Mouse (Mus musculus): ENCODE measurements around the gene Zeb2. TPM values are rescaled to one million over a fixed set of nuclear protein-coding genes. Genes with fewer than 3 reads are reported as not detected.

Zeb2 gene
- polyA plus RNA-seq, 2 experiments = 27.2 to 43.9 TPM

DNA sequence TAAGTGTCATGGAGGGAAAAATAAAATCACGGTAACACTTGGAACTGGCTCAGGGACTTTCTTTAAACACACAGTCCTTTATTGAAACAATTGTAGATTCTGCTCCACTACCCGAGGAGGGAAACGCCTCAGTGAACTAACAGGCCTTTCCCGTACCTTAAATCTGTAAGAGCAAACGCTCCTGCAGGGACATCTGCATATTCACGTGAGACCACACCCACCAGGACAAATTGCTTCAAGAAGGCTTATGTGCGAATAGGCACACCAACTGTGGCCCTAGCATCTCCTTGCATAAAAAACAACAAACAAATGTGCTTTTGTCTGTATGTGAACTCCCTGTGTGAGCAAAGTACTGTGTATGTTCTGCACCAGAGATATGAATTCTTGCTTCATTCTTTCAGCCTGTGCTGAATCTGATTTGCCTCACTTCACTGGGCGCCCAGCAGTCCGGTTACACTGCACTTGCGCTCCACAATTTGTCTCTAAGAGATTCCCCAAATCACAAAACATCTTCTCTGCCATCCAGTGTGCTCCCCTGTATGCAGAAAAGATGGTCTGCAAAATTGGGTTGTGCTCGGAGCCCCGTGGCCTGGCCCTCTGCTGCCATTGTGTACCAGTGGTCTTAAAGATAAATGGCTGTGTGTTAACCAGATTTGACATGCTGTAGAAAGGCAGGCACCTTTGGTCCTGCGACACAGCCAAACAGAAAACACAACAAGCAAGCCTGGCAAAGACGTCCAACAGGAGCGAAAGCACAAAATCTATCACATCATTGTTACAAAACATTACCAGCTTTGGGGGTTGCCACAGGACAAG is 28.6 kb downstream of the Zeb2 start:
- no peaks in the 10 kb centered on the region for H3K4me1 ChIP-seq (ENCODE audit: control insufficient read depth, insufficient read depth, low read length)
- H3K9me3 ChIP-seq (ENCODE audit: control insufficient read depth, low read length) = no peaks in the 10 kb centered on the region
- H3K9ac ChIP-seq (ENCODE audit: low read depth, low read length, severe bottlenecking) = no peak overlapping the region
- H3K27ac ChIP-seq (replicated peaks; ENCODE audit: low read depth, low read length) = no peak overlapping the region
- WGBS = 48% methylated on average over 15 of the region's 15 CpGs
- H3K4me2 ChIP-seq (replicated peaks; ENCODE audit: low read depth, low read length, severe bottlenecking) = no peak overlapping the region
- H3K27me3 ChIP-seq (ENCODE audit: control insufficient read depth, insufficient read depth, low read length) = no peaks in the 10 kb centered on the region
- no peaks in the 10 kb centered on the region for H3K36me3 ChIP-seq (ENCODE audit: control insufficient read depth, insufficient read depth, low read length)
- no peak for DNase-seq (ENCODE audit: low spot score)
- no peak overlapping the region for H3K4me3 ChIP-seq (replicated peaks; ENCODE audit: low read length)
- no peak for ATAC-seq (ENCODE audit: low FRiP score, low read depth)
- no peak for TF ChIP-seq POLR2A (IDR thresholded peaks at IDR 0.05; ENCODE audit: borderline replicate concordance, extremely low read depth, insufficient read depth, insufficient read length)

DNA sequence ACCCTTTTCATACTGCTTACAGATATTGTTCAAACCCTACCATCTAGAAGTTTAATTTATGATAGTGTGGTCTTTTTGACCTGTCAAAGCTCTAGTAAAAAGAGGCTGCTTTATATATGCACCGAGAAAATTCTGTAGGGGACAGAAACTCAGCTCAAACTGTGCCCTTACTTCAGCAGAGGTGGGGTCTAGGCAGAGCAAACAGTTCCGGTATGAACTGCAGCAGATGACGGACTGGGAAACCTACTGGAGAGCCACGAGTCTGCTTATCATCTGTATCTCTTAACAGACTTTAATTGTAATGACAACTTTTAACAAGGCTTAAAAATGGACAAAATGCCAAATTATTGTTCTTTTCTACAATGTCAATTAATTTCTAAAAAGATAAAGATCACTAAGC is 30.0 kb downstream of the Zeb2 start:
- no peak for TF ChIP-seq POLR2A (IDR thresholded peaks at IDR 0.05; ENCODE audit: borderline replicate concordance, extremely low read depth, insufficient read depth, insufficient read length)
- Histone ChIP-seq H3K27me3 (ENCODE audit: control insufficient read depth, insufficient read depth, low read length) (no peaks in the 10 kb centered on the region), H3K4me2 (replicated peaks; ENCODE audit: low read depth, low read length, severe bottlenecking) (no peak overlapping the region), H3K4me1 (ENCODE audit: control insufficient read depth, insufficient read depth, low read length) (no peaks in the 10 kb centered on the region), H3K4me3 (replicated peaks; ENCODE audit: low read length) (no peak overlapping the region), H3K27ac (replicated peaks; ENCODE audit: low read depth, low read length) (no peak overlapping the region), H3K36me3 (ENCODE audit: control insufficient read depth, insufficient read depth, low read length) (no peaks in the 10 kb centered on the region), H3K9me3 (ENCODE audit: control insufficient read depth, low read length) (no peaks in the 10 kb centered on the region), H3K9ac (ENCODE audit: low read depth, low read length, severe bottlenecking) (no peak overlapping the region)
- 50% methylated on average over 4 of the region's 4 CpGs for WGBS
- ATAC-seq (ENCODE audit: low FRiP score, low read depth) = no peak
- no peak for DNase-seq (ENCODE audit: low spot score)

DNA sequence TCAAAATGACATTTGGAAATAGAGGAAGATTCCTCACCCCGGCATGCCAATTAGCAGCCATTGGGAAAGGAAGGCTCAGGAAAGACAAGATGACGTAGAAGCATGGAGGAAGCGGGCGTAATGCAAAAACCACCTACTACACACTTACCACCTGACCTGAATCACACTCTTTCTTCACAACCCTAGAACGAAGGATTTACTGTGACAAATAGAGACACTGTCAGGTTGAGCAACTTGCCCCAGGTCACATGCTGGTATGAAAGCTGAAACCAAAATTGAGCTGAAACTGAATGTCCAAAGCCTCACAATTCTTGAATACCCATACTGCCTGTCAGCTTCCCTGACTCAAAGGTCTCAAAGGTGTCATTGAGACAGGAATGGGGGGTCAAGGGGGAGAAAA is 31.5 kb downstream of the Zeb2 start:
- no peak for ATAC-seq (ENCODE audit: low FRiP score, low read depth)
- WGBS = 82% methylated on average over 5 of the region's 5 CpGs
- Histone ChIP-seq H3K4me2 (replicated peaks; ENCODE audit: low read depth, low read length, severe bottlenecking) (no peak overlapping the region), H3K9ac (ENCODE audit: low read depth, low read length, severe bottlenecking) (no peak overlapping the region), H3K36me3 (ENCODE audit: control insufficient read depth, insufficient read depth, low read length) (no peaks in the 10 kb centered on the region), H3K27ac (replicated peaks; ENCODE audit: low read depth, low read length) (no peak overlapping the region), H3K4me3 (replicated peaks; ENCODE audit: low read length) (no peak overlapping the region), H3K4me1 (ENCODE audit: control insufficient read depth, insufficient read depth, low read length) (no peaks in the 10 kb centered on the region), H3K9me3 (ENCODE audit: control insufficient read depth, low read length) (no peaks in the 10 kb centered on the region), H3K27me3 (ENCODE audit: control insufficient read depth, insufficient read depth, low read length) (no peaks in the 10 kb centered on the region)
- no peak for TF ChIP-seq POLR2A (IDR thresholded peaks at IDR 0.05; ENCODE audit: borderline replicate concordance, extremely low read depth, insufficient read depth, insufficient read length)
- no peak for DNase-seq (ENCODE audit: low spot score)

DNA sequence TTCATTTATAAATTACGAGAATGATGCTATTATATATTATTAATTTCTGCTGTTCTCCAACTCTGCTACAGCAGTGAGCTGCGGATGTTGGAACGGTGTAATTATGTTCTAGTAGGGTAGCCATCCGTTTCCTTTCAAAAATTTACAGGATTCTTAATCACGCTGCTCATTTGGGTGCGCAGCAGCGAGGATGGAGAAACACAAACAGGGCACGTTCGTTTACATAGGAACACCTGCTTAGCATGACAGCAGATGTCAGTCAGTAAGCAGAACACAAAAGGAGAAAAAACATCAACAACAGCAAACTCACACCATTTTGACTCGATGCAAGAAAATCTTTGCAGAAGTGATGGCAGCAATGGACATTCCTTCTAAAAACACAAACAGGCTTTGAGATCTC is 34.2 kb downstream of the Zeb2 start:
- Histone ChIP-seq H3K36me3 (ENCODE audit: control insufficient read depth, insufficient read depth, low read length) (no peaks in the 10 kb centered on the region), H3K9ac (ENCODE audit: low read depth, low read length, severe bottlenecking) (no peak overlapping the region), H3K4me3 (replicated peaks; ENCODE audit: low read length) (no peak overlapping the region), H3K4me1 (ENCODE audit: control insufficient read depth, insufficient read depth, low read length) (no peaks in the 10 kb centered on the region), H3K27ac (replicated peaks; ENCODE audit: low read depth, low read length) (no peak overlapping the region), H3K4me2 (replicated peaks; ENCODE audit: low read depth, low read length, severe bottlenecking) (no peak overlapping the region), H3K27me3 (ENCODE audit: control insufficient read depth, insufficient read depth, low read length) (no peaks in the 10 kb centered on the region), H3K9me3 (ENCODE audit: control insufficient read depth, low read length) (no peaks in the 10 kb centered on the region)
- ATAC-seq (ENCODE audit: low FRiP score, low read depth) = no peak
- no peak for DNase-seq (ENCODE audit: low spot score)
- WGBS = 49% methylated on average over 10 of the region's 10 CpGs
- no peak for TF ChIP-seq POLR2A (IDR thresholded peaks at IDR 0.05; ENCODE audit: borderline replicate concordance, extremely low read depth, insufficient read depth, insufficient read length)

DNA sequence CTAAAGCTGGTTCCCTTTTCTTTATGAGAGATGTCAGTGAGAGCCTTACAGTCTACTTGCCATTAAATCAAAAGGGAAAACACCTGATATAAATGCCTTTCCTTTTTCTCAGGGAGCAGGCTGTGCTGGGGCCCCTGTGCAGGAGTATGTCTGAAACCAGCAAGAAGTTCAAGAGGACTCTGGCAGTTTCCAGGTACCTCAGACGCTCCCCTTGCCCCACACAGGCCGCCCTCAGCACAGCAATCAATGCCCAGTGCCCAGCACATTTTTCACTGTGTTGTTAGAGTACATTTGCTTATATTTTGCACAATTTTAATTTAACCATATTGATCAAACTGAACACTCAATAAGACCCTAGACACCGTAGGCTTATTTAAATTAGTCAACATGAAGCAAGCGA is 35.6 kb downstream of the Zeb2 start:
- DNase-seq (ENCODE audit: low spot score) (no peak), ATAC-seq (ENCODE audit: low FRiP score, low read depth) (no peak)
- TF ChIP-seq POLR2A (IDR thresholded peaks at IDR 0.05; ENCODE audit: borderline replicate concordance, extremely low read depth, insufficient read depth, insufficient read length) = no peak
- Histone ChIP-seq H3K36me3 (ENCODE audit: control insufficient read depth, insufficient read depth, low read length) (no peaks in the 10 kb centered on the region), H3K9ac (ENCODE audit: low read depth, low read length, severe bottlenecking) (no peak overlapping the region), H3K27me3 (ENCODE audit: control insufficient read depth, insufficient read depth, low read length) (no peaks in the 10 kb centered on the region), H3K4me1 (ENCODE audit: control insufficient read depth, insufficient read depth, low read length) (no peaks in the 10 kb centered on the region), H3K4me2 (replicated peaks; ENCODE audit: low read depth, low read length, severe bottlenecking) (no peak overlapping the region), H3K4me3 (replicated peaks; ENCODE audit: low read length) (no peak overlapping the region), H3K27ac (replicated peaks; ENCODE audit: low read depth, low read length) (no peak overlapping the region), H3K9me3 (ENCODE audit: control insufficient read depth, low read length) (no peaks in the 10 kb centered on the region)
- WGBS = 82% methylated on average over 4 of the region's 4 CpGs

Measured in limb, embryonic 14.5 days (tissue).